Mouse (Mus musculus) urinary bladder, postnatal 4 days (tissue): ENCODE results near the gene N4bp1.

Experiments used
- DNase-seq, 2 experiments: peaks; one replicate each; pipeline ENCODE4 v3.0.0; 2021 to 2022; ENCODE audit warnings: low spot score in 2 of 2

Gene N4bp1

GRCm38 (mm10) chr8:86854686-86855085 is 30.4 kb downstream of the N4bp1 start:
- DNase-seq: no peak

GRCm38 (mm10) chr8:86853989-86854373 is 31.1 kb downstream of the N4bp1 start:
- no peak for DNase-seq

GRCm38 (mm10) chr8:86853266-86853988 is 31.6 kb downstream of the N4bp1 start:
- DNase-seq: no peak

- no peak for DNase-seq
Observed at GRCm38 (mm10) chr8:86852491-86852890, 32.6 kb downstream of the N4bp1 start.

- DNase-seq: no peak
Observed at GRCm38 (mm10) chr8:86848876-86849275, 36.2 kb downstream of the N4bp1 start.

GRCm38 (mm10) chr8:86848401-86848800 is 36.7 kb downstream of the N4bp1 start:
- no peak for DNase-seq

- no peak for DNase-seq
Observed at GRCm38 (mm10) chr8:86847091-86847490, 38.0 kb downstream of the N4bp1 start.

- no peak for DNase-seq
Observed at GRCm38 (mm10) chr8:86845875-86846274, 39.2 kb downstream of the N4bp1 start.

GRCm38 (mm10) chr8:86844856-86845255 is 40.2 kb downstream of the N4bp1 start:
- DNase-seq: no peak

GRCm38 (mm10) chr8:86843896-86844295 is 41.2 kb downstream of the N4bp1 start:
- no peak for DNase-seq

GRCm38 (mm10) chr8:86841556-86842309 is 43.3 kb downstream of the N4bp1 start:
- DNase-seq: no peak

- DNase-seq: no peak
Observed at GRCm38 (mm10) chr8:86840120-86840693, 44.9 kb downstream of the N4bp1 start.

GRCm38 (mm10) chr8:86838707-86839438 is 46.2 kb downstream of the N4bp1 start:
- DNase-seq: no peak

GRCm38 (mm10) chr8:86837234-86837633 is 47.8 kb downstream of the N4bp1 start:
- no peak for DNase-seq

GRCm38 (mm10) chr8:86835881-86836280 is 49.2 kb downstream of the N4bp1 start:
- no peak for DNase-seq

- no peak for DNase-seq
Observed at GRCm38 (mm10) chr8:86834496-86835260, 50.4 kb downstream of the N4bp1 start.

- no peak for DNase-seq
Observed at GRCm38 (mm10) chr8:86833937-86834336, 51.1 kb downstream of the N4bp1 start.

- DNase-seq: no peak
Observed at GRCm38 (mm10) chr8:86828925-86829324, 56.1 kb downstream of the N4bp1 start.

GRCm38 (mm10) chr8:86827199-86827598 is 57.9 kb downstream of the N4bp1 start:
- no peak for DNase-seq

- no peak for DNase-seq
Observed at GRCm38 (mm10) chr8:86826538-86826937, 58.5 kb downstream of the N4bp1 start.

GRCm38 (mm10) chr8:86825674-86826448 is 59.2 kb downstream of the N4bp1 start:
- DNase-seq: no peak
